Mouse (Mus musculus) common myeloid progenitor, adult 5-6 weeks (primary cell): ENCODE results near the gene Saa1. TPM values are rescaled to one million over a fixed set of nuclear protein-coding genes. Genes with fewer than 3 reads are reported as not detected.

Experiments
- ATAC-seq: replicated peaks from 2 replicates; pipeline ENCODE4 v1.8.0; 2016; ENCODE audit warnings: low read depth, mild to moderate bottlenecking, moderate TSS enrichment, inconsistent platforms; ENCODE audit not compliant: poor library complexity, severe bottlenecking
- total RNA-seq: library from RNA; stranded (forward); fragments of 200-1000, 187-1606 nt; gene quantifications from 2 replicates; pipeline ENCODE4 v1.2.3, GENCODE M21; 2017

Saa1 gene
- total RNA-seq, 1 experiment from 2014 or later, result not detected

GRCm38 (mm10) chr7:46719526-46719925 lies 23.3 kb downstream of the Saa1 start:
- no peak for ATAC-seq

DNA sequence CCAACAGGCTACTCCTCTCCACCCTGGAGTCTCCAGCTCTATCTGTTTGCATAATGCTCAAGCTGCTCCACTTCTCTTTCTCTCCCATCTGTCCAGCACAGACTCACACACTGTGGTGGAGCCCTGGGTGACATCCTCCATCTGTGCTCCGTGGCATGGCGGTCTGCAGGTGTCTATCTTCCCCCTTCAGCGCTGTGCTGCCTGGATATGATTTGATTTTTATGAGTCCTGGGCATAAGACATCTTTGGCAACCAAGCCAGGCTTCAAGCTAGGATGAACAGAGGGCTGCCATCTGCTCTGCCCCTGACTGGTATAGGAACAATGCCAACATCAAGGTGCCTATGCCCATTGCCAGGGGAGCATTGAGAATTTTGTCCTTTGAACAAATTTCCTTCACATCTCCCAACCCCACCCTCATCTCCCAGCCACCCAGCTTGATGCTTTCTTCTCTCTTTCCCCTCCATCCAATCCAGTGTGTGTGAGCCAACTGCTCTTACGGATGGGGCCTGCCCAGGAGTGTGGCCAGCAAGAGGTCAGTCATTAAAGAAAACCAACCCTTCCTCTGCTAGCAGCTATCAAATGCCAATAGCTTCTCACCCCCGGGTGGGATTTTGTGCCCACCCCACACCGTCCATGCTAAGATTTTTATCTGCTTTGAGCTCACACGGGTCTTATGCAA lies 24.0 kb downstream of the Saa1 start:
- ATAC-seq, result no peak

DNA sequence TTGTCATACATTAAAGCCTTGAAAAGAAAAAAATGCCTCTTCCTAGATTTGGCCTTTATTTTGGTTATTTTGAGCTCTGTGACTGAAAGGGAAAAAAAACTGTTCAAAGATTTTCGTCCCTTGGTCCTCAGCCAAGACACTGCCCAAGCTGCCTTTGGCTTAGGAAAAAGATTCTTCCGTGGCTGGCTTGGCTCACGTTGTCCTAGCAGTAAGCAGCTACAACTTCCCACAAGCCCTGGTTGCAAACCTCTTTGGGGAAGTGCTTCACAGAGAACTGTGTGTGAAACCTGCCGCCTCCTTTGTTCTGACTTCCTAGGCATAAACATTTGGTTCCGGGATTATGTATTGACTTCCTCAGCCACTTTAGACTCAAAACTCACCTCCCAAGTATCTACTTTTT lies 25.9 kb downstream of the Saa1 start:
- peak; percentile 19 for ATAC-seq

GRCm38 (mm10) chr7:46715600-46715999 lies 27.2 kb downstream of the Saa1 start, which contains the start of gene Saa3:
Gene Saa3, minus strand, starts transcription at chr7:46715700.
- ATAC-seq, result no peak

DNA sequence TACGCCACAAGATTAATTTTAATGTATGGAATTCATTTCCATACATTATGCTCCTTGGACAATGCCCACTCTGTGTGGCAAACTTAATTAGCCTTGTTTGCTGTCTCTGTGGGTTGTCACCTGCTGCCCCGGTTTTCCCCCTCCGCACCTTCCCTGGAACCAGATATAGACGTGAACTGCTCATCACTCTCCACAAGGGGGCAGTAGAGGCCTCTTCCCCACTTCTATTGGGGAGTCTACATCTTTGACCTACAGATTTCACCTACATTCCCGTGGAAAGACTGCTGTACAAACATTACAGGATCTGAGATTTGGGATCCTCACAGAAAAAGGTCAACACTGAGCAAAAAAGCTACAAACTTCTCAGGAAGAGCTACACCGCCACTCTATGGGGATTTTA lies 28.3 kb downstream of the Saa1 start:
- ATAC-seq, result no peak; the same call in 1 of the 2 replicates

DNA sequence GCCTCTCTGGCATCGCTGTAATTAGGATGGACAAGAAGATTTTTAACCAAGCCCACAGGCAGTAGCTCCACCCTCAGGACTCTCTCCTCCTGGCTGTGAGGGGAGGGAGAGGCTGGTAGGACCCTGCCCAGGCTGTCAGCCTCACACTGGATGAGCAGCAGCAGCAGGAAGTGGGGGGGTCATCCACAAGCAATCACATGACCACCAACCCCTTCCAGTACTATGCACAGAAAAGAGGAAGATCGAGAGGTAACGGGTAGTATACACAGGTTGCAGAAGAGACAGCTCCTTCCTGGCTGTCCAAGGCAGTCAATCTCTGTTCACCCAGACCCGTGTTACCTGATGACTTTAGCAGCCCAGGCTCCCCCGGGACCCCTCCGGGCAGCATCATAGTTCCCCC lies 30.5 kb downstream of the Saa1 start:
- ATAC-seq, result peak; percentile 74

- ATAC-seq, result peak; percentile 85
Measured at GRCm38 (mm10) chr7:46710390-46710844, 32.4 kb downstream of the Saa1 start, which contains the start of gene Saal1. Gene Saal1, minus strand, starts transcription at chr7:46710680.

GRCm38 (mm10) chr7:46700521-46701025 lies 42.2 kb downstream of the Saa1 start:
- ATAC-seq, result no peak

- ATAC-seq, result peak; percentile 54
Measured at GRCm38 (mm10) chr7:46696754-46697153, 46.0 kb downstream of the Saa1 start.

Other genes starting within 250 kb of the Saa1 start
- gene Sergef, start 103.2 kb downstream of the Saa1 start, total RNA-seq, result 7.6 and 17.5 TPM in 2 replicates
- gene Tph1, start 70.4 kb downstream of the Saa1 start, total RNA-seq, result not detected in 2 replicates
- 14.6 and 18.5 TPM in 2 replicates for gene Saal1, start 32.3 kb downstream of the Saa1 start, total RNA-seq
- gene Saa3, start 27.3 kb downstream of the Saa1 start, total RNA-seq, result 3.8 TPM in 1 of 2 replicates, not detected in the other
- not detected in 2 replicates for gene Saa4, start 10.4 kb downstream of the Saa1 start, total RNA-seq
- gene Saa2, start 8.8 kb upstream of the Saa1 start, total RNA-seq, result not detected in 2 replicates
- 32.3 and 33.0 TPM in 2 replicates for gene Hps5, start 53.1 kb upstream of the Saa1 start, total RNA-seq
- gene Gtf2h1, start 53.1 kb upstream of the Saa1 start, total RNA-seq, result 86.1 and 96.2 TPM in 2 replicates
- gene Ldha, start 98.5 kb upstream of the Saa1 start, total RNA-seq, result 434 and 497 TPM in 2 replicates
- not detected in 2 replicates for gene Ldhc, start 118.2 kb upstream of the Saa1 start, total RNA-seq
- gene Tsg101, start 177.0 kb upstream of the Saa1 start, total RNA-seq, result 42.0 and 46.4 TPM in 2 replicates
- 12.7 and 14.1 TPM in 2 replicates for gene Uevld, start 215.5 kb upstream of the Saa1 start, total RNA-seq
- not detected in 2 replicates for gene Gm9999, start 240.6 kb upstream of the Saa1 start, total RNA-seq